Mouse (Mus musculus) heart, adult 2 months (tissue): ENCODE measurements around the gene Sdcbp2. TPM values are rescaled to one million over a fixed set of nuclear protein-coding genes. Genes with fewer than 3 reads are reported as not detected.
A peak's percentile ranks its signal among the peaks of the same experiment; 100 is the strongest.

Experiments used
- DNase-seq, 2 experiments: peaks; one replicate each; pipeline ENCODE4 v3.0.0; 2021
- H3K27ac ChIP-seq: fragments of 200-600 bp; 2 replicates; pipeline ENCODE4 v1.8.1; 2022
- H3K27me3 ChIP-seq: fragments of 200-500 bp; 2 replicates; pipeline ENCODE4 v1.6.1; 2012; ENCODE audit warnings: mild to moderate bottlenecking, low read length, inconsistent platforms, mixed read lengths; ENCODE audit not compliant: control insufficient read depth, insufficient read depth
- H3K36me3 ChIP-seq: fragments of 200-500 bp; 2 replicates; pipeline ENCODE4 v1.6.1; 2012; ENCODE audit warnings: low read length, inconsistent platforms; ENCODE audit not compliant: control insufficient read depth, insufficient read depth
- H3K4me1 ChIP-seq: fragments of 200-500 bp; 2 replicates; pipeline ENCODE4 v1.6.1; 2011; ENCODE audit warnings: low read length; ENCODE audit not compliant: control insufficient read depth, insufficient read depth
- H3K4me3 ChIP-seq: fragments of 200-600 bp; 2 replicates; pipeline ENCODE4 v1.8.1; 2022
- H3K79me2 ChIP-seq: fragments of 200-500 bp; replicated peaks from 2 replicates; pipeline ENCODE4 v1.6.1; 2012; ENCODE audit warnings: mild to moderate bottlenecking, inconsistent platforms, low read length, moderate library complexity, mixed read lengths; ENCODE audit not compliant: control insufficient read depth, insufficient read depth
- H3K9ac ChIP-seq: fragments of 200-500 bp; 2 replicates; pipeline ENCODE4 v1.6.1; 2012; ENCODE audit warnings: low read depth, mild to moderate bottlenecking, control low read depth, inconsistent platforms, low read length, mixed read lengths
- CTCF ChIP-seq: fragments of 200-600 bp; IDR thresholded peaks from 2 replicates; pipeline ENCODE4 v1.8.1; 2022; ENCODE audit warnings: antibody characterized with exemption, mild to moderate bottlenecking, moderate library complexity
- EP300 ChIP-seq: fragments of 200-500 bp; IDR thresholded peaks from 2 replicates; pipeline ENCODE4 v1.6.1; 2011; ENCODE audit warnings: low read depth, low read length, control low read depth; ENCODE audit not compliant: insufficient read depth
- POLR2A ChIP-seq: fragments of 200-500 bp; IDR thresholded peaks from 2 replicates; pipeline ENCODE4 v1.6.1; 2011; ENCODE audit warnings: mild to moderate bottlenecking, low read depth, low read length, control low read depth; ENCODE audit not compliant: insufficient read depth
- WGBS: fragments of 180-500 bp; shearing (Covaris S2); methylation state at CpG from one replicate; pipeline ENCODE4 v1.1.7; 2018; 5-methylcytosine and 5-hydroxymethylcytosine counted together
- intact Hi-C: fragments of 180-260 bp; cut with DNase I; formaldehyde crosslinking; loops from one replicate; pipeline ENCODE4 v1.15.1; 2025
- polyA plus RNA-seq: library from polyadenylated mRNA; depleted of rRNA; stranded (reverse); fragments of >200 nt; gene quantifications from 2 replicates; pipeline ENCODE4 v1.2.3, GENCODE M21; 2012
- total RNA-seq, 2 experiments: library from RNA; stranded (reverse); gene quantifications; 2 replicates each; pipeline ENCODE4 v1.2.3; 2021

Sdcbp2 gene
- total and polyA plus RNA-seq, 3 experiments: 1.9 to 2.4 (median 2.2) TPM

- peaks cover 10% of the 10 kb centered on the region for H3K4me1 ChIP-seq
- WGBS: 21% methylated on average over 8 of the region's 8 CpGs
- no peaks in the 10 kb centered on the region for H3K36me3 ChIP-seq
- H3K27ac ChIP-seq: no peak overlapping the region
- H3K9ac ChIP-seq: no peak overlapping the region
- intact Hi-C loops: no loop called here
- no peak overlapping the region for H3K4me3 ChIP-seq
- no peaks in the 10 kb centered on the region for H3K27me3 ChIP-seq
- H3K79me2 ChIP-seq: no peaks in the 10 kb centered on the region
- DNase-seq: no peak
- TF ChIP-seq CTCF (peak; percentile 26), EP300 (no peak), POLR2A (no peak)
These were observed 41.8 kb upstream of the Sdcbp2 start for GRCm38 (mm10) chr2:151530378-151531230.

- Histone ChIP-seq H3K27ac (no peak overlapping the region), H3K36me3 (no peaks in the 10 kb centered on the region), H3K4me3 (no peak overlapping the region), H3K9ac (no peak overlapping the region), H3K79me2 (no peaks in the 10 kb centered on the region), H3K27me3 (no peaks in the 10 kb centered on the region), H3K4me1 (peaks cover 18% of the 10 kb centered on the region)
- intact Hi-C loops: no loop called here
- 68% methylated on average over 6 of the region's 6 CpGs for WGBS
- no peak for DNase-seq
- TF ChIP-seq CTCF (no peak), EP300 (no peak), POLR2A (no peak)
These were observed 38.8 kb upstream of the Sdcbp2 start for GRCm38 (mm10) chr2:151533632-151534031.

GRCm38 (mm10) chr2:151535961-151536617 is 36.3 kb upstream of the Sdcbp2 start:
- intact Hi-C loops: no loop called here
- peak overlapping the region; percentile 69 for H3K27ac ChIP-seq

GRCm38 (mm10) chr2:151536618-151536974 is 35.8 kb upstream of the Sdcbp2 start:
- DNase-seq: peak in 1 of 2 experiments; percentile 35
- Histone ChIP-seq H3K79me2 (no peaks in the 10 kb centered on the region), H3K9ac (no peak overlapping the region), H3K4me1 (peaks cover 16% of the 10 kb centered on the region), H3K36me3 (no peaks in the 10 kb centered on the region), H3K27ac (peak overlapping the region; percentile 69), H3K4me3 (no peak overlapping the region), H3K27me3 (no peaks in the 10 kb centered on the region)
- intact Hi-C loops: no loop called here
- WGBS: 37% methylated on average over 5 of the region's 5 CpGs
- TF ChIP-seq POLR2A: no peak
- no peak for TF ChIP-seq EP300
- TF ChIP-seq CTCF: no peak

More at GRCm38 (mm10) chr2:151535961-151536617, 36.3 kb upstream of the Sdcbp2 start:
- Histone ChIP-seq H3K9ac (no peak overlapping the region), H3K4me3 (no peak overlapping the region), H3K4me1 (peaks cover 15% of the 10 kb centered on the region), H3K27me3 (no peaks in the 10 kb centered on the region), H3K79me2 (no peaks in the 10 kb centered on the region), H3K36me3 (no peaks in the 10 kb centered on the region)
- no peak for DNase-seq
- peak; percentile 25; the same call in 1 of the 2 replicates for TF ChIP-seq POLR2A
- no peak for TF ChIP-seq CTCF
- TF ChIP-seq EP300: no peak
- WGBS: 43% methylated on average over 1 of the region's 1 CpGs

- Histone ChIP-seq H3K36me3 (no peaks in the 10 kb centered on the region), H3K27ac (no peak overlapping the region), H3K9ac (no peak overlapping the region), H3K27me3 (no peaks in the 10 kb centered on the region), H3K4me1 (peaks cover 16% of the 10 kb centered on the region), H3K4me3 (no peak overlapping the region), H3K79me2 (no peaks in the 10 kb centered on the region)
- WGBS: 45% methylated on average over 4 of the region's 4 CpGs
- intact Hi-C loops: no loop called here
- no peak for DNase-seq
- TF ChIP-seq EP300: no peak
- TF ChIP-seq POLR2A: no peak
- no peak for TF ChIP-seq CTCF
These were observed 33.8 kb upstream of the Sdcbp2 start for GRCm38 (mm10) chr2:151538646-151539045.
